In genomic region chr2:37569888-37570287, GRCm38 (mm10) we compare ENCODE assay signal across 12 mouse cellular contexts. TPM values are rescaled to one million over a fixed set of nuclear protein-coding genes. Genes with fewer than 3 reads are reported as not detected.
DNase-seq lines count a peak whose midpoint lies in the region; ATAC-seq and TF ChIP-seq lines count a peak whose summit lies in the region.
"Had no signal": no experiment of that assay in that cellular context is flagged by ENCODE, and none has a peak within 500 bp of the region (broad histone marks: within the 10 kb centered on the region; RNA-seq: fewer than 3 reads in every experiment).

No protein-coding gene starts in this region.

- peaks cover 26% of the 10 kb centered on the region for H3K36me3 ChIP-seq in forebrain, embryonic 15.5 days
- H3K36me3 ChIP-seq in forebrain, embryonic 11.5 days (ENCODE audit: control insufficient read depth, insufficient read depth, low read length) = peaks cover 5% of the 10 kb centered on the region
- H3K36me3 ChIP-seq in midbrain, embryonic 13.5 days = peaks cover 59% of the 10 kb centered on the region

- no peak overlapping the region for H3K4me2 ChIP-seq in forebrain, embryonic 15.5 days (replicated peaks)
- H3K4me2 ChIP-seq in forebrain, embryonic 11.5 days (ENCODE audit: low read depth, low read length, severe bottlenecking) = no peak overlapping the region
- H3K4me2 ChIP-seq in midbrain, embryonic 13.5 days (replicated peaks) = no peak overlapping the region
- H3K4me2 ChIP-seq: embryonic facial prominence, embryonic 13.5 days had no signal

- H3K27ac ChIP-seq in forebrain, embryonic 15.5 days (replicated peaks) = 0 out of 2 replicates have a peak overlapping the region, but pooled peaks have one; percentile 15
- no peak overlapping the region for H3K27ac ChIP-seq in forebrain, embryonic 11.5 days (ENCODE audit: low read depth, low read length)
- H3K27ac ChIP-seq in layer of hippocampus, adult 2 months = peak overlapping the region; percentile 43; the same call in 1 of the 2 replicates
- H3K27ac ChIP-seq in midbrain, embryonic 13.5 days = no peak overlapping the region
- H3K27ac ChIP-seq: embryonic facial prominence, embryonic 13.5 days had no signal

- no peak for ATAC-seq in forebrain, embryonic 15.5 days (replicated peaks)
- no peak for ATAC-seq in forebrain, embryonic 11.5 days (replicated peaks; ENCODE audit: low FRiP score)
- no peak for ATAC-seq in midbrain, embryonic 13.5 days
- ATAC-seq: midbrain, embryonic 16.5 days had no signal

- no peaks in the 10 kb centered on the region for H3K27me3 ChIP-seq in forebrain, embryonic 15.5 days
- no peaks in the 10 kb centered on the region for H3K27me3 ChIP-seq in forebrain, embryonic 11.5 days (ENCODE audit: control insufficient read depth, insufficient read depth, low read length)
- H3K27me3 ChIP-seq in midbrain, embryonic 13.5 days = no peaks in the 10 kb centered on the region
- H3K27me3 ChIP-seq: embryonic facial prominence, embryonic 13.5 days had no signal

- DNase-seq in forebrain, embryonic 11.5 days (ENCODE audit: low spot score) = no peak
- no peak for DNase-seq in layer of hippocampus, adult 2 months (ENCODE audit: low spot score in 2 of 2)
- DNase-seq in layer of hippocampus, adult 9-10 months (ENCODE audit: low spot score) = no peak
- peak; percentile 56 to 59 for DNase-seq in right cerebral cortex, postnatal 10 days (ENCODE audit: low spot score in 2 of 2)
- DNase-seq in right cerebral cortex, postnatal 14 days = no peak
- DNase-seq in urinary bladder, postnatal 36 days (ENCODE audit: low spot score in 2 of 2) = peak; percentile 26 to 30
- DNase-seq: adrenal gland, postnatal 25 days; thymus, postnatal 4 days had no signal

- H3K9me3 ChIP-seq in forebrain, embryonic 15.5 days = no peaks in the 10 kb centered on the region
- H3K9me3 ChIP-seq in forebrain, embryonic 11.5 days (ENCODE audit: control insufficient read depth, low read length) = no peaks in the 10 kb centered on the region
- H3K9me3 ChIP-seq in midbrain, embryonic 13.5 days = no peaks in the 10 kb centered on the region
- H3K9me3 ChIP-seq: embryonic facial prominence, embryonic 13.5 days had no signal

- WGBS in forebrain, embryonic 15.5 days = 45% methylated on average over 5 of the region's 5 CpGs
- 95% methylated on average over 5 of the region's 5 CpGs for WGBS in forebrain, embryonic 11.5 days
- 91% methylated on average over 5 of the region's 5 CpGs for WGBS in midbrain, embryonic 13.5 days

- H3K4me1 ChIP-seq in forebrain, embryonic 15.5 days = no peaks in the 10 kb centered on the region
- no peaks in the 10 kb centered on the region for H3K4me1 ChIP-seq in forebrain, embryonic 11.5 days (replicated peaks; ENCODE audit: control insufficient read depth, insufficient read depth, low read length)
- no peaks in the 10 kb centered on the region for H3K4me1 ChIP-seq in midbrain, embryonic 13.5 days (replicated peaks)
- H3K4me1 ChIP-seq: embryonic facial prominence, embryonic 13.5 days had no signal

- H3K4me3 ChIP-seq in forebrain, embryonic 15.5 days = no peak overlapping the region
- H3K4me3 ChIP-seq in forebrain, embryonic 11.5 days (ENCODE audit: low read depth, low read length) = no peak overlapping the region
- no peak overlapping the region for H3K4me3 ChIP-seq in layer of hippocampus, adult 2 months
- no peak overlapping the region for H3K4me3 ChIP-seq in midbrain, embryonic 13.5 days (replicated peaks)
- H3K4me3 ChIP-seq: embryonic facial prominence, embryonic 13.5 days had no signal

- TF ChIP-seq CTCF in layer of hippocampus, adult 2 months (conservative IDR thresholded peaks at IDR 0.05) = no peak

- no peak overlapping the region for H3K9ac ChIP-seq in forebrain, embryonic 15.5 days (replicated peaks)
- no peak overlapping the region for H3K9ac ChIP-seq in forebrain, embryonic 11.5 days (ENCODE audit: low read length)
- no peak overlapping the region for H3K9ac ChIP-seq in midbrain, embryonic 13.5 days (replicated peaks)
- H3K9ac ChIP-seq: embryonic facial prominence, embryonic 13.5 days had no signal

RNA-seq across cellular contexts. Expression of gene Gpr21, which starts 53.8 kb away (rescaled TPM):
- 20.3 and 22.9 TPM in 2 replicates for polyA plus RNA-seq in forebrain, embryonic 15.5 days (2015; fragmentation: Nextera tagmentation; extraction: Ambion mirVana)
- polyA plus RNA-seq in forebrain, embryonic 11.5 days (2014; fragmentation: Nextera tagmentation; extraction: Ambion mirVana) = 2.8 and 3.4 TPM in 2 replicates
- total RNA-seq in layer of hippocampus, adult 2 months (2021) = 1 to 10 TPM; 2.7 to 3.5 TPM
- polyA plus RNA-seq in midbrain, embryonic 13.5 days (2015; fragmentation: Nextera tagmentation; extraction: Ambion mirVana) = 10.1 and 12.6 TPM in 2 replicates

Comparison
In these comparisons a context has a peak if more than half of its experiments do, and no peak if none do; other contexts are left out.
1. H3K27ac ChIP-seq: peak in forebrain, embryonic 15.5 days (single experiment) and layer of hippocampus, adult 2 months (single experiment); none in forebrain, embryonic 11.5 days (single experiment) and midbrain, embryonic 13.5 days (single experiment).
2. DNase-seq: peak in right cerebral cortex, postnatal 10 days (2 of 2) and urinary bladder, postnatal 36 days (2 of 2); none in forebrain, embryonic 11.5 days (single experiment), layer of hippocampus, adult 2 months (0 of 2), layer of hippocampus, adult 9-10 months (single experiment) and right cerebral cortex, postnatal 14 days (single experiment).